Mouse (Mus musculus) left cerebral cortex, postnatal 10 days (tissue): Measurements from ENCODE around the gene Ahcyl1. TPM values are rescaled to one million over a fixed set of nuclear protein-coding genes. Genes with fewer than 3 reads are reported as not detected.

Experiments used
- DNase-seq, 2 experiments: peaks; one replicate each; pipeline ENCODE4 v3.0.0; 2021 to 2022; ENCODE audit warnings: low spot score in 2 of 2, mixed read lengths in 1 of 2; ENCODE audit errors: extremely low spot score in 1 of 2
- intact Hi-C: fragments of 180-260 bp; cut with DNase I; formaldehyde crosslinking; loops from one replicate; pipeline ENCODE4 v1.15.1; 2025
- total RNA-seq, 2 experiments: library from RNA; stranded (reverse); gene quantifications; 2 replicates each; pipeline ENCODE4 v1.2.3; 2021

Gene Ahcyl1
- total RNA-seq, 2 experiments from 2014 or later: 246 to 267 TPM

GRCm38 (mm10) chr3:107709156-107709555 is 12.8 kb upstream of the Ahcyl1 start:
- no peak for DNase-seq
- intact Hi-C loops: loop anchor here (10.0 kb wide), 1 partner anchor 336 kb away; the partner anchor contains the start of gene Gstm4

- intact Hi-C loops: loop anchor here (10.0 kb wide), 1 partner anchor 338 kb away; the partner anchor contains the start of gene Gstm4
- DNase-seq: no peak
These were observed 10.9 kb upstream of the Ahcyl1 start for GRCm38 (mm10) chr3:107707239-107707638.

- DNase-seq: no peak
- intact Hi-C loops: loop anchor here (10.0 kb wide), 1 partner anchor 339 kb away; the partner anchor contains the start of gene Gstm4
These were observed 9.8 kb upstream of the Ahcyl1 start for GRCm38 (mm10) chr3:107706164-107706563.

- intact Hi-C loops: loop anchor here (5.0 to 10.0 kb wide), 2 partner anchors 33 to 340 kb away; partner anchors contain the start of gene Gstm4
- no peak for DNase-seq
These were observed 8.0 kb upstream of the Ahcyl1 start for GRCm38 (mm10) chr3:107704371-107704705.

GRCm38 (mm10) chr3:107703675-107704370 is 7.5 kb upstream of the Ahcyl1 start:
- intact Hi-C loops: loop anchor here (5.0 to 10.0 kb wide), 2 partner anchors 33 to 341 kb away; partner anchors contain the start of gene Gstm4
- DNase-seq: no peak

GRCm38 (mm10) chr3:107701767-107702394 is 5.5 kb upstream of the Ahcyl1 start:
- no peak for DNase-seq
- intact Hi-C loops: loop anchor here (5.0 to 10.0 kb wide), 2 partner anchors 35 to 343 kb away; partner anchors contain the start of gene Gstm4

- DNase-seq: no peak
- intact Hi-C loops: loop anchor here (5.0 to 10.0 kb wide), 2 partner anchors 37 to 344 kb away; partner anchors contain the start of gene Gstm4
These were observed 4.3 kb upstream of the Ahcyl1 start for GRCm38 (mm10) chr3:107700625-107701024.

- DNase-seq: no peak
- intact Hi-C loops: loop anchor here (1.0 to 5.0 kb wide), 4 partner anchors 60 to 365 kb away; no protein-coding TSS in a partner anchor
These were observed 550 bp upstream of the Ahcyl1 start for GRCm38 (mm10) chr3:107696910-107697309.

GRCm38 (mm10) chr3:107695219-107695947 is 977 bp downstream of the Ahcyl1 start:
- DNase-seq: no peak
- intact Hi-C loops: loop anchor here (5.0 kb wide), 3 partner anchors 62 to 367 kb away; no protein-coding TSS in a partner anchor

- intact Hi-C loops: no loop called here
- no peak for DNase-seq
These were observed 2.0 kb downstream of the Ahcyl1 start for GRCm38 (mm10) chr3:107694256-107694900.

- intact Hi-C loops: no loop called here
- DNase-seq: peak in 1 of 2 experiments; percentile 46
These were observed 6.0 kb downstream of the Ahcyl1 start for GRCm38 (mm10) chr3:107690366-107690765.

- intact Hi-C loops: no loop called here
- DNase-seq: no peak
These were observed 7.1 kb downstream of the Ahcyl1 start for GRCm38 (mm10) chr3:107689245-107689644.

- DNase-seq: no peak
- intact Hi-C loops: no loop called here
These were observed 8.1 kb downstream of the Ahcyl1 start for GRCm38 (mm10) chr3:107688236-107688635.

GRCm38 (mm10) chr3:107686276-107686977 is 9.9 kb downstream of the Ahcyl1 start:
- intact Hi-C loops: no loop called here
- DNase-seq: no peak

GRCm38 (mm10) chr3:107685652-107686051 is 10.7 kb downstream of the Ahcyl1 start:
- DNase-seq: no peak
- intact Hi-C loops: no loop called here

GRCm38 (mm10) chr3:107683587-107683986 is 12.8 kb downstream of the Ahcyl1 start:
- intact Hi-C loops: no loop called here
- DNase-seq: no peak

GRCm38 (mm10) chr3:107680790-107681576 is 15.4 kb downstream of the Ahcyl1 start:
- intact Hi-C loops: no loop called here
- peak; percentile 70 to 73 for DNase-seq
